Mouse (Mus musculus) stomach, postnatal 0 days (tissue): ENCODE measurements around the gene Krt8.

Experiments used
- CTCF ChIP-seq: IDR thresholded peaks from 2 replicates; pipeline ENCODE4 v1.5.1; 2016; ENCODE audit warnings: antibody characterized with exemption, low read depth, mild to moderate bottlenecking, moderate library complexity
- EP300 ChIP-seq: optimal IDR thresholded peaks from 2 replicates; pipeline ENCODE3; 2016; ENCODE audit warnings: antibody characterized with exemption

DNA sequence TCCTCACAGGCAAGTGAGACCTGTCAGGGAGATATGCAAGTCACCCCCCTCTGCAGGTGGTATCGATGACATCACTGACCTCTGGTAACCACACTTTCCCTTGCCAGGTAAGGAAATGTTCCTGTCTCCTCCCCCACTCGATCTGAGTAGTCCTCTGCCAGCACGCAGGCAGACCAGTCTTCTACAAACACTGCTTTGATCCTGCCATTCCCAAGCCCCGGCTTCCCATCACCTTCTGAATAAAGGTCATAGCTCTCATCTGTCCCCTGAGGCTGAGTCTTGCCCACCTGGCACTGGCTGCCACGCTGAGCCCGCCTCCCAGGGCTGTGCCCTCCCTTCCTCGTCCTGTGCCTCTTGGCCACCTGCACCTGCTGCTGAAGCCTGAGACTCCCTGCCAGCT, 12.5 kb upstream of the Krt8 start:
- no peak for TF ChIP-seq EP300
- no peak for TF ChIP-seq CTCF
